Mouse (Mus musculus) heart, embryonic 15.5 days (tissue): ENCODE data around the gene Pitpnm3. TPM values are rescaled to one million over a fixed set of nuclear protein-coding genes. Genes with fewer than 3 reads are reported as not detected.
A peak's percentile ranks its signal among the peaks of the same experiment; 100 is the strongest.

ENCODE experiments used
- ATAC-seq: fragments of 200-750 bp; cut with Nextera tagmentation; replicated peaks from 2 replicates; pipeline ENCODE4 v1.8.0; 2017; ENCODE audit warnings: low read depth, moderate TSS enrichment; ENCODE audit not compliant: insufficient number of reproducible peaks, insufficient read depth, low FRiP score
- H3K27ac ChIP-seq: fragments of 300-500 bp; sonication (generic); 2 replicates; pipeline ENCODE4 v1.5.1; 2015; ENCODE audit warnings: mild to moderate bottlenecking, inconsistent platforms
- H3K27me3 ChIP-seq: fragments of 300-500 bp; sonication (generic); 2 replicates; pipeline ENCODE4 v1.6.1; 2015; ENCODE audit warnings: inconsistent platforms
- H3K36me3 ChIP-seq: fragments of 300-500 bp; sonication (generic); 2 replicates; pipeline ENCODE4 v1.6.1; 2015; ENCODE audit warnings: mild to moderate bottlenecking, inconsistent platforms
- H3K4me1 ChIP-seq: fragments of 300-500 bp; sonication (generic); replicated peaks from 2 replicates; pipeline ENCODE4 v1.6.1; 2015; ENCODE audit warnings: inconsistent platforms
- H3K4me2 ChIP-seq: fragments of 300-500 bp; sonication (generic); 2 replicates; pipeline ENCODE4 v1.6.1; 2015; ENCODE audit warnings: inconsistent platforms, mild to moderate bottlenecking, moderate library complexity
- H3K4me3 ChIP-seq: fragments of 300-500 bp; sonication (generic); 2 replicates; pipeline ENCODE4 v1.5.1; 2015; ENCODE audit warnings: mild to moderate bottlenecking, inconsistent platforms
- H3K9ac ChIP-seq: fragments of 300-500 bp; sonication (generic); 2 replicates; pipeline ENCODE4 v1.6.1; 2015; ENCODE audit warnings: mild to moderate bottlenecking, inconsistent platforms
- H3K9me3 ChIP-seq: fragments of 300-500 bp; sonication (generic); replicated peaks from 2 replicates; pipeline ENCODE4 v1.6.1; 2016; ENCODE audit warnings: inconsistent platforms
- WGBS: fragments of 180-500 bp; shearing (Covaris S2); methylation state at CpG from one replicate; pipeline ENCODE4 v1.1.7; 2015; ENCODE audit warnings: mixed read lengths; 5-methylcytosine and 5-hydroxymethylcytosine counted together
- polyA plus RNA-seq: library from polyadenylated mRNA; unstranded; fragments of >200 nt; fragmentation: Nextera tagmentation; extraction: Ambion mirVana; gene quantifications from 2 replicates; pipeline ENCODE4 v1.2.1, GENCODE M21; 2015

Pitpnm3 gene
- polyA plus RNA-seq, 1 experiment from 2014 or later, result 0.21 TPM

GRCm38 (mm10) chr11:72134536-72135382, 819 bp downstream of the Pitpnm3 start:
- Histone ChIP-seq H3K4me1 (peaks cover 45% of the 10 kb centered on the region), H3K9me3 (no peaks in the 10 kb centered on the region), H3K9ac (peak overlapping the region; percentile 66), H3K4me2 (peak overlapping the region; percentile 99), H3K4me3 (peak overlapping the region; percentile 63), H3K27ac (no peak overlapping the region), H3K27me3 (peaks cover 48% of the 10 kb centered on the region), H3K36me3 (no peaks in the 10 kb centered on the region)
- WGBS, result 22% methylated on average over 23 of the region's 24 CpGs
- no peak for ATAC-seq

DNA sequence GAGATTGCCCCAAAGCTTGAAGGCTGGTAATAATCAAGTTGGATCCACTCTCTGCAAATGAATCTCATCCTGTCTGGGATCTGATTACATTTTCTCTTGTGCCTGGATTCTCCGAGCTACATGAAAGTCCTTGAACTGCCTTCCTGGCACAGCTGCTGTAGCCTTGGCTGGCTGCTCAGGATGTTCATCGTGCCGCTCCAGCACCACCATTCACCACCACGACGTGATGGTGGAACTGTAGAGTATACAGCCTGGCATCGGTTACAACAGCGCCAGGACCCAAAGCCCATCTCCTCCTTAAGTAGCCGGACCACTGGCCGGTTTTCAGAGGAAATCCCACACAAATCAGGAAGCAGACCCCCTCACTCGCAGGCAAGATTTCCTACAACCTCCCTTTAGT, 2.5 kb downstream of the Pitpnm3 start:
- no peak overlapping the region for H3K4me2 ChIP-seq
- H3K27me3 ChIP-seq, result peaks cover 46% of the 10 kb centered on the region
- H3K36me3 ChIP-seq, result no peaks in the 10 kb centered on the region
- no peak overlapping the region for H3K4me3 ChIP-seq
- H3K9me3 ChIP-seq, result no peaks in the 10 kb centered on the region
- no peak overlapping the region for H3K9ac ChIP-seq
- whole genome bisulfite sequencing, result 60% methylated on average over 10 of the region's 10 CpGs
- no peak for ATAC-seq
- peaks cover 53% of the 10 kb centered on the region for H3K4me1 ChIP-seq
- H3K27ac ChIP-seq, result peak overlapping the region; percentile 76; the same call in 1 of the 2 replicates

DNA sequence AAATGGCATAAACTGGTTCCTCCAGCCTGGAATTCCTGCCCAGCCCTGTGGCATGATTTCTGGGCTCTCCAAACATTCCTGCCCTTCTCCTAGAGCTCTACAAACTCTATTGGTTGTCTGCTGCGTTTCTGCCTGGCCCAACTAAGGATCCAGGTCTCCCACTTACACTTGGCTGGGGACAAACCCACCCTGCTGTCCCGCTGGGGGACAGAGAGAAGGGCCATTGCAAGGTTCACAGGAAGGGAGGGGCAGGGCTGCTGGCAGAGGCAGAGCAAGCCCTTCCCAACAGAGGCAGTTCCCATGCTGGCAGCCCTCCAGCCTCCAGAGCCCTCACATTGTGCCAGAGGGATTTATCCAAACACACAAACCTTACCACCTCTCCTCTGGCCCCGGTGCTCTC, 3.3 kb downstream of the Pitpnm3 start:
- 8% methylated on average over 3 of the region's 3 CpGs for WGBS
- Histone ChIP-seq H3K4me3 (no peak overlapping the region), H3K27me3 (peaks cover 39% of the 10 kb centered on the region), H3K4me2 (peak overlapping the region; percentile 14; the same call in 1 of the 2 replicates), H3K27ac (peak overlapping the region; percentile 76), H3K4me1 (peaks cover 53% of the 10 kb centered on the region), H3K9me3 (no peaks in the 10 kb centered on the region), H3K9ac (no peak overlapping the region), H3K36me3 (no peaks in the 10 kb centered on the region)
- ATAC-seq, result peak; percentile 53; the same call in 1 of the 2 replicates

GRCm38 (mm10) chr11:72131697-72132096, 3.9 kb downstream of the Pitpnm3 start:
- no peak overlapping the region for H3K4me2 ChIP-seq
- no peaks in the 10 kb centered on the region for H3K9me3 ChIP-seq
- no peaks in the 10 kb centered on the region for H3K36me3 ChIP-seq
- ATAC-seq, result no peak
- 92% methylated on average over 1 of the region's 1 CpGs for WGBS
- no peak overlapping the region for H3K4me3 ChIP-seq
- H3K4me1 ChIP-seq, result peaks cover 53% of the 10 kb centered on the region
- H3K9ac ChIP-seq, result no peak overlapping the region
- H3K27me3 ChIP-seq, result peaks cover 33% of the 10 kb centered on the region
- H3K27ac ChIP-seq, result peak overlapping the region; percentile 76

- H3K4me1 ChIP-seq, result peaks cover 50% of the 10 kb centered on the region
- no peak for ATAC-seq
These were observed 4.7 kb downstream of the Pitpnm3 start for GRCm38 (mm10) chr11:72130905-72131304.

GRCm38 (mm10) chr11:72130472-72130871, 5.1 kb downstream of the Pitpnm3 start:
- Histone ChIP-seq H3K36me3 (no peaks in the 10 kb centered on the region), H3K4me3 (no peak overlapping the region), H3K27ac (peak overlapping the region; percentile 89), H3K9me3 (no peaks in the 10 kb centered on the region), H3K9ac (no peak overlapping the region), H3K4me1 (peaks cover 48% of the 10 kb centered on the region), H3K4me2 (peak overlapping the region; percentile 36), H3K27me3 (peaks cover 22% of the 10 kb centered on the region)
- no peak for ATAC-seq
- WGBS, result 56% methylated on average over 3 of the region's 3 CpGs

More at GRCm38 (mm10) chr11:72130905-72131304, 4.7 kb downstream of the Pitpnm3 start:
- Histone ChIP-seq H3K27ac (peak overlapping the region; percentile 89), H3K36me3 (no peaks in the 10 kb centered on the region), H3K4me2 (no peak overlapping the region), H3K27me3 (peaks cover 25% of the 10 kb centered on the region), H3K9me3 (no peaks in the 10 kb centered on the region), H3K4me3 (no peak overlapping the region), H3K9ac (no peak overlapping the region)
- WGBS, result 79% methylated on average over 3 of the region's 3 CpGs

DNA sequence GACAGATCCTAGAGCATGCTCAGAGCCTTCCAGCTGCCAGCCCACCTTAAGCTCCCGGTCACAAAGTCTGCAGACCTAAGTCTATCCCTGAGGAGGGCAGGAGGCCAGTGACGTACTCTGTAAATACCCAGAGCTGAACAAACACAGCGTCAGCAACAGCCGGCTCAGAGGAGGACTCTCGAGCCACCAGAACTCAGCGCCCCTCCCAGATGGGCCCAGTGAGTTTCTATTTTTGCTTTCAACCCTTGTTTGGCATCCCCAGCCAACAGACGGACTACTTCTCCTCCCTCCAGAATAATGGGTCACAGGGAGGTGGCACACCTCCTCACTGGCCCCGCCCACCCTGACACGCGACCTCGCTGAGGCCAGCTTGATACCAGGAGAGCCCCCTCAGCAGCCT, 5.6 kb downstream of the Pitpnm3 start:
- H3K9ac ChIP-seq, result no peak overlapping the region
- H3K4me1 ChIP-seq, result peaks cover 44% of the 10 kb centered on the region
- H3K36me3 ChIP-seq, result no peaks in the 10 kb centered on the region
- H3K9me3 ChIP-seq, result no peaks in the 10 kb centered on the region
- peaks cover 18% of the 10 kb centered on the region for H3K27me3 ChIP-seq
- ATAC-seq, result peak; percentile 75
- H3K4me3 ChIP-seq, result no peak overlapping the region
- peak overlapping the region; percentile 36 for H3K4me2 ChIP-seq
- peak overlapping the region; percentile 89 for H3K27ac ChIP-seq
- 8% methylated on average over 11 of the region's 11 CpGs for WGBS

GRCm38 (mm10) chr11:72129032-72129894, 6.3 kb downstream of the Pitpnm3 start:
- no peak overlapping the region for H3K9ac ChIP-seq
- H3K9me3 ChIP-seq, result no peaks in the 10 kb centered on the region
- H3K27ac ChIP-seq, result peak overlapping the region; percentile 89
- no peak for ATAC-seq
- WGBS, result 52% methylated on average over 8 of the region's 8 CpGs
- H3K4me1 ChIP-seq, result peaks cover 42% of the 10 kb centered on the region
- no peak overlapping the region for H3K4me3 ChIP-seq
- peaks cover 10% of the 10 kb centered on the region for H3K27me3 ChIP-seq
- H3K36me3 ChIP-seq, result no peaks in the 10 kb centered on the region
- H3K4me2 ChIP-seq, result peak overlapping the region; percentile 36

DNA sequence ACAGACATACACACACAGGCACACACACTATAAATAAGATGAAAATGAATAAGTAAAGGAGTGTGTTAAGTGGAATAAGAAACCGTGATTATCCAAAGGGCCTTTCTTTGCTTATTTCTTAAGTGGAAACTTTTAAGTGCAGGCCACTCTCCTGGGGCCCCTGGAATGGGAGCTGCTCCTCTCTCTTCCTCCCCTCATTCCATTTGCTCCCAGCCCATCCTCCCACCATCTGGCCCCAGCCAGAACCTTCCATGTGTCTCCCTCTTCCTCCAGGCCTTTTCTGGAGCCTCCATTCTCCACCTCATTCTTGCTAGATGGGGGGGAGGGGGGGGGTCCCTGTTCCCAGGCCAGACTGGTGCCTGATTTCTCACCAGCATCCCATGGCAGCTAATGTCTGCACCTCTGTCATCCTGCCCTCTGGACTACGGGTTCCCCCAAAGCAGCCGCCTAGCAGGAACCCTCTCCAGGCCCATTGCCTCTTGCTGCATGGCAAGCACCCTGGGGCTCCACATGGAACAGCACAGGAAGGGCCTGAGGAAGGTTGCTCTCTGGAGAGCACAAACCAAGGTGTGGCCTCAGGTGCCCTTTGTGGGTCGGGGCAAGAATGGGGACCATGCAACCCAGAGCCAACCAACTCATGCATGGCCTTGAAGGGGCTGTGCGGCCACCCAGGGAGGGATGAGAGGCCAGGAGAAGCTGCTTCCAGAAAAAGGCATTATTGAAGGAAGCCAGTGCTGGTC, 8.0 kb downstream of the Pitpnm3 start:
- Histone ChIP-seq H3K4me2 (no peak overlapping the region), H3K4me3 (no peak overlapping the region), H3K4me1 (peaks cover 34% of the 10 kb centered on the region), H3K27me3 (no peaks in the 10 kb centered on the region), H3K9me3 (no peaks in the 10 kb centered on the region), H3K36me3 (no peaks in the 10 kb centered on the region), H3K9ac (no peak overlapping the region), H3K27ac (no peak overlapping the region)
- ATAC-seq, result no peak
- WGBS, result 80% methylated on average over 5 of the region's 5 CpGs

GRCm38 (mm10) chr11:72125781-72126180, 9.8 kb downstream of the Pitpnm3 start:
- no peak overlapping the region for H3K27ac ChIP-seq
- H3K4me3 ChIP-seq, result no peak overlapping the region
- H3K36me3 ChIP-seq, result no peaks in the 10 kb centered on the region
- no peaks in the 10 kb centered on the region for H3K27me3 ChIP-seq
- H3K4me2 ChIP-seq, result no peak overlapping the region
- H3K9ac ChIP-seq, result no peak overlapping the region
- H3K4me1 ChIP-seq, result peaks cover 18% of the 10 kb centered on the region
- no peak for ATAC-seq
- 71% methylated on average over 3 of the region's 3 CpGs for WGBS
- H3K9me3 ChIP-seq, result no peaks in the 10 kb centered on the region

- Histone ChIP-seq H3K36me3 (no peaks in the 10 kb centered on the region), H3K4me3 (no peak overlapping the region), H3K27me3 (no peaks in the 10 kb centered on the region), H3K4me2 (no peak overlapping the region), H3K4me1 (no peaks in the 10 kb centered on the region), H3K9ac (no peak overlapping the region), H3K9me3 (no peaks in the 10 kb centered on the region), H3K27ac (no peak overlapping the region)
- 76% methylated on average over 4 of the region's 4 CpGs for WGBS
- ATAC-seq, result no peak
These were observed 12.0 kb downstream of the Pitpnm3 start for GRCm38 (mm10) chr11:72123531-72123930.
